Mouse (Mus musculus) lung, postnatal 0 days (tissue): ENCODE measurements at regions not wholly inside any gene's neighbourhood (a gene's known extent, or its start where the extent isn't known, plus 50 kb on each side); places are given as distances from the start of the nearest gene placed in this dataset.

Experiments
- CTCF ChIP-seq: IDR thresholded peaks from 2 replicates; pipeline ENCODE4 v1.5.1; 2016; ENCODE audit warnings: antibody characterized with exemption, mild to moderate bottlenecking
- EP300 ChIP-seq: IDR thresholded peaks from 2 replicates; pipeline ENCODE4 v1.6.1; 2016; ENCODE audit warnings: antibody characterized with exemption, mild to moderate bottlenecking, control low read depth

- TF ChIP-seq CTCF (no peak), EP300 (no peak)
Measured at GRCm38 (mm10) chr5:77917086-77917676, 509.3 kb upstream of the Igfbp7 start.
